Mouse (Mus musculus) ZHBTc4 (cell line): ENCODE results near the gene Hdac9.

Experiments
- DNase-seq: peaks from one replicate; pipeline ENCODE4 v3.0.0-alpha.2; 2011; ENCODE audit warnings: low read depth, low spot score

The Hdac9 gene

GRCm38 (mm10) chr12:34806528-34806927 is 110.4 kb downstream of the Hdac9 start:
- DNase-seq = no peak

- no peak for DNase-seq
Observed at GRCm38 (mm10) chr12:34803721-34804120, 113.2 kb downstream of the Hdac9 start.

GRCm38 (mm10) chr12:34802308-34802707 is 114.6 kb downstream of the Hdac9 start:
- DNase-seq = no peak

- DNase-seq = no peak
Observed at GRCm38 (mm10) chr12:34801752-34802151, 115.1 kb downstream of the Hdac9 start.

- no peak for DNase-seq
Observed at GRCm38 (mm10) chr12:34797389-34797788, 119.5 kb downstream of the Hdac9 start.

DNA sequence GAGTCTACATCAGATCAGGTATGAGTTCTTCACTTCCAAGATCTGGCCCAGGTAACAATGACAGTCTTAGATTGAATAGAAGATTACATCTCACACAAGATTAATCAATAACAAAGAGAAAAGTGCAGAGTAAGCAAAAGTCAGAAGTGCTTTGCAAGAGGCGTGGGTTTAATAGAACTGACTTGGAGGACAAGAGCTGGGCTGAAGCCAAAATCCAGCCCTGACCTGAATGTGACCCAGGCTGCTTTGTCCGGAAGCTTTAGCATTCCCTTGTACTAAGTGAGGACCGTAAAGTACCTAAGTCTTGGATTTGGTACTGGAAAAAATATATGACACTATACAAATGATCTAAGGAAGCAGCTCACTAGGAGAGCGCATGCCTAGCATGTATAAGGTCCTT is 121.4 kb downstream of the Hdac9 start:
- DNase-seq = no peak

DNA sequence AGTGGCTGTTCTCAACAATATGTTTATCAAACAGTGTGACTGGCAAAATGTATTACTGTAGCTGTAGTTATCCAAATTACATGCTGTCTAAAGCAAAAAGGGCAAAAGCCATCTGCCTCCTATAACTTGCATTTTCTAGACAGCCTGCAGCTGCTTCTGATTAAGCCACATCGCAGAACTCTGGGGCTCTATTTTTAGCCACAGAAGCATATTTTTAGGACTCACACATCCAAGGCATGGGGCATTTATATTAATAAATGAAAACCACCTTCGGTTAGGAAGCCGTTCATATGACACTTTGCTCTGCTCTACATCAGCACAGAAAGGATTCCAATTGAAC is 124.8 kb downstream of the Hdac9 start:
- no peak for DNase-seq

- no peak for DNase-seq
Observed at GRCm38 (mm10) chr12:34791213-34792112, 125.4 kb downstream of the Hdac9 start.

- DNase-seq = no peak
Observed at GRCm38 (mm10) chr12:34789031-34789982, 127.6 kb downstream of the Hdac9 start.

- DNase-seq = no peak
Observed at GRCm38 (mm10) chr12:34787380-34787779, 129.5 kb downstream of the Hdac9 start.

- DNase-seq = no peak
Observed at GRCm38 (mm10) chr12:34783574-34783973, 133.3 kb downstream of the Hdac9 start.

GRCm38 (mm10) chr12:34779368-34779957 is 137.4 kb downstream of the Hdac9 start:
- no peak for DNase-seq

- no peak for DNase-seq
Observed at GRCm38 (mm10) chr12:34776170-34776569, 140.7 kb downstream of the Hdac9 start.

DNA sequence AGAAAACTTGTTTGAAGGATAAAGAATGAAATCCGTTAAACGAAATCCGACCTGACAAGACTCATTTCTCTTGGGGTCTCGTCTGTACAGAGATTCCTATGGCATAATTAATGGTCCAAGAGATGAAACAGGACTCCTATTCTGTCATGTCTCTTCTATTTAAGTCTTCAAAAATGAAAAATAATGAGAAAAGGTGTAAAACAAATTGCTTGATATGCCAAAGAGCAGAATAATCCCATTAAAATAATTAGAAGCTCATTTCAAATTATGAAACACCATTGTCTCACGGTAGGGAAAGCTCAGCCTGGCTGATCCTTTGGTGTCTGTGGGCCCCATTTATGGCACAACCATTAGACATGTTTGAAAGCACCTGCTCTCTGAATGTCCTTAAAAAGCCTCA is 142.8 kb downstream of the Hdac9 start:
- DNase-seq = no peak

DNA sequence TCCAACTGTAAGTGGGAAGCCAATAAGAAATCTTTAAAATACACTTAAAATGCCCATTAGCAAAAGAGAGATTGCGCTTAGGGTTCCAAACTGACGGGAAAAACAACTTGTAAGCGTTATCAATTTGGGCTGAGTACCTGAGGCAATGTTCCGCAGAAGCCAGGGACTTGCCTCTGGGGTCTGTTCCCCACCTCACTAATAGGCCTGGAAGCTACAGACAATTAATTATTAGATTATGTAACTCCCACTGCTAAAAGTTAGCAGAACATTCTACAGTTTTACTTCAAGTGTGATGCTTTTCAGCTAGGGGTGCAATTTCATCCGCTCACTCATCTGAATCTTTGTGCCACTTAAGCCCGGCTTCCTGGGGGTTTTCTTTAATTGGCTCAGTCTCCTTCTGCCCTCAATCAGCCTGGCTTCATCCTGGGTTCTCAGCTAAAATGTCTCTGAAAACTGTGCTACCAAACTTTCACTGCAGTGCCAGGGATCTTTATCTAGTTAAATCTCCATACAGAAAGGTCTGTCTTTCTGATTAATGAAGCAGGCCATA is 149.6 kb downstream of the Hdac9 start:
- DNase-seq = no peak

- no peak for DNase-seq
Observed at GRCm38 (mm10) chr12:34747266-34747665, 169.6 kb downstream of the Hdac9 start.

DNA sequence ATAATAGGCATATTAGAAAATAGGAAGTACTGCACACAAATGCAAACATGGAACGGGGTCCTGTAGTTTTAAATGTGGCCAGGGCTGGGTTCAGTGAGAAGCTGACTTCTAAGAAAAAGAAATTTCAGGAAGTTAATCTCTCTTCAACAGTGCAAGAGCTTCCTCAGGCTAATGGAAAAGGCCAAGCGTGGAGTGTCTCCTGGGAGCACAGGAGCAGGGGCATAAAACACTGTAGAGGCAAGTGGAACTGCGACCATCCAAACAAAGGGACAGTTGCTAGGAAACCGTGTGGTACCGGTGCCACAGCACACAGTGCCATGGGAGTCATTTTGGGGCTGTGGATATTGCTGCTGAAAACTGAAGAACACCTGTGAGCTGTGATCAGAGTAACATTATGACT is 191.7 kb downstream of the Hdac9 start:
- no peak for DNase-seq

DNA sequence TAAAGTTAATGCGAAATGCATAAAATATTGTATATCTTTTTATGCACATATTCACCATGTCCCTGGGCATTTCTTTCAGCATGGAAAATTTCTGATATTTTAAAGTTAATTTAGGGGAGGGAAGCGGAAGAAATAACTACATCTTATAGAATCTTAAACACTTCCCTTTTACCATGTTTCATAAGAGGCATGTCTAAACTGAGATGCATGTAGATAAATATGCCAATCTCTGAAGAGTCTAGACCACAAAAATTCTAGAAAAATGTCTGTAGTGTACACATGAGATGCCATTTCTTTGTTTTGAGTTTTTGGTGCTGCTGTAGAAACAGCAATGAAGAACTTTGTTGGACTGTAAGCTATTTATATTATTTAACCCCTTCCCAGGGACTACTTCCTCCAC is 192.6 kb downstream of the Hdac9 start:
- DNase-seq = no peak

GRCm38 (mm10) chr12:34722831-34723490 is 193.9 kb downstream of the Hdac9 start:
- DNase-seq = no peak

DNA sequence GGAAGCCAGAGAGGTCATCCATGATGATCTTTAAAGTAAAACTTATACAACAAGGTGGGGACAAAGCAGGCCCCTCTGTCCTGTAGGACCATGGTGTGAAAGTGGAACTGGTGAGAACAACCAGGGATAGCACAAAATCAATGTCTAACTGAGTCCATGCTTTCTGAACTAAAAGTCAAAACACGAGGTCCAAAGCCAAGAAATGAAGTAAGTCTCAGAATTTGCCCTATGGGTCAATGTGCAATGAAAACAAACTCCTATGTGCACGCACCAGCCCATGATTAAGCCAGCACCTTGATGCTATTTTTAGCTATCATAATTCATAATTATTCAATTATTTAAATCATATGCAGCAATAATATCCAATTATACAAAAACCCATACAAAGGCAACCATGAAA is 196.0 kb downstream of the Hdac9 start:
- no peak for DNase-seq

- DNase-seq = no peak
Observed at GRCm38 (mm10) chr12:34714266-34714939, 202.5 kb downstream of the Hdac9 start.
